Mouse (Mus musculus): Measurements from ENCODE around the gene D930020B18Rik. TPM values are rescaled to one million over a fixed set of nuclear protein-coding genes. Genes with fewer than 3 reads are reported as not detected.

The D930020B18Rik gene
- total and polyA plus RNA-seq, 3 experiments = 0.61 to 0.65 TPM; not detected in 1

GRCm38 (mm10) chr10:121677019-121677418 lies 35.6 kb downstream of the D930020B18Rik start:
- H3K27ac ChIP-seq (ENCODE audit: control insufficient read depth, low read depth, low read length) = no peak overlapping the region
- TF ChIP-seq ZKSCAN1 (IDR thresholded peaks at IDR 0.05; ENCODE audit: low read depth, low read length) = no peak
- no peak for TF ChIP-seq MXI1 (IDR thresholded peaks at IDR 0.05; ENCODE audit: low read depth, low read length)
- TF ChIP-seq MYC (IDR thresholded peaks at IDR 0.05; ENCODE audit: low read depth, low read length) = no peak
- no peak for TF ChIP-seq BHLHE40 (IDR thresholded peaks at IDR 0.05; ENCODE audit: borderline replicate concordance, low read depth, low read length)
- no peak for TF ChIP-seq MAX (IDR thresholded peaks at IDR 0.05; ENCODE audit: low read length)
- no peak for TF ChIP-seq RAD21 (IDR thresholded peaks at IDR 0.05; ENCODE audit: low read depth, low read length)
- TF ChIP-seq CHD2 (IDR thresholded peaks at IDR 0.05; ENCODE audit: low read length) = no peak
- no peak for TF ChIP-seq ETS1 (IDR thresholded peaks at IDR 0.05; ENCODE audit: low read depth, low read length)
- TF ChIP-seq HCFC1 (IDR thresholded peaks at IDR 0.05; ENCODE audit: low read depth, low read length) = no peak
- TF ChIP-seq MAZ (IDR thresholded peaks at IDR 0.05; ENCODE audit: low read depth, low read length) = no peak
- TF ChIP-seq TCF12 (IDR thresholded peaks at IDR 0.05; ENCODE audit: low read depth, low read length) = no peak
- no peak for TF ChIP-seq MYB (IDR thresholded peaks at IDR 0.05; ENCODE audit: low read depth, low read length)
- no peak for TF ChIP-seq SIN3A (IDR thresholded peaks at IDR 0.05; ENCODE audit: low read length)
- no peak for TF ChIP-seq JUND (IDR thresholded peaks at IDR 0.05; ENCODE audit: low read depth, low read length)
- TF ChIP-seq UBTF (IDR thresholded peaks at IDR 0.05; ENCODE audit: borderline replicate concordance, insufficient read depth, low read depth, low read length) = no peak
- no peak for TF ChIP-seq ELF1 (IDR thresholded peaks at IDR 0.05; ENCODE audit: low read depth, low read length)
- TF ChIP-seq NRF1 (IDR thresholded peaks at IDR 0.05; ENCODE audit: insufficient read depth, low read depth, low read length, poor library complexity, severe bottlenecking) = no peak
- TF ChIP-seq CTCF (IDR thresholded peaks at IDR 0.05 in 2 of 3, conservative IDR thresholded peaks at IDR 0.05 in 1 of 3; ENCODE audit: control insufficient read depth in 1 of 3, insufficient read depth in 1 of 3, low read depth in 2 of 3, low read length in 3 of 3, poor library complexity in 1 of 3, severe bottlenecking in 1 of 3) = no peak
- no peak for TF ChIP-seq USF1 (IDR thresholded peaks at IDR 0.05; ENCODE audit: low read depth, low read length)
- TF ChIP-seq KAT2A (conservative IDR thresholded peaks at IDR 0.05; ENCODE audit: low read depth, low read length) = no peak
- no peaks in the 10 kb centered on the region for H3K79me2 ChIP-seq (ENCODE audit: control insufficient read depth, insufficient read depth, low read length, poor library complexity)
- no peak for DNase-seq (ENCODE audit: low read depth, low spot score)
- H3K4me1 ChIP-seq (ENCODE audit: control insufficient read depth in 1 of 2, insufficient read depth in 2 of 2, low read length in 2 of 2) = no peaks in the 10 kb centered on the region
- H3K4me3 ChIP-seq (ENCODE audit: control insufficient read depth in 1 of 2, insufficient read depth in 1 of 2, low read depth in 2 of 2, low read length in 2 of 2) = no peak overlapping the region
- H3K9ac ChIP-seq (ENCODE audit: control insufficient read depth, low read depth, low read length, poor library complexity, severe bottlenecking) = no peak overlapping the region
- H3K36me3 ChIP-seq (ENCODE audit: control insufficient read depth in 1 of 2, insufficient read depth in 2 of 2, low read length in 2 of 2) = no peaks in the 10 kb centered on the region
- H3K27me3 ChIP-seq (ENCODE audit: control insufficient read depth in 1 of 2, insufficient read depth in 2 of 2, low read length in 2 of 2) = no peaks in the 10 kb centered on the region
- H3K9me3 ChIP-seq (replicated peaks; ENCODE audit: insufficient read depth, low read length) = no peaks in the 10 kb centered on the region

DNA sequence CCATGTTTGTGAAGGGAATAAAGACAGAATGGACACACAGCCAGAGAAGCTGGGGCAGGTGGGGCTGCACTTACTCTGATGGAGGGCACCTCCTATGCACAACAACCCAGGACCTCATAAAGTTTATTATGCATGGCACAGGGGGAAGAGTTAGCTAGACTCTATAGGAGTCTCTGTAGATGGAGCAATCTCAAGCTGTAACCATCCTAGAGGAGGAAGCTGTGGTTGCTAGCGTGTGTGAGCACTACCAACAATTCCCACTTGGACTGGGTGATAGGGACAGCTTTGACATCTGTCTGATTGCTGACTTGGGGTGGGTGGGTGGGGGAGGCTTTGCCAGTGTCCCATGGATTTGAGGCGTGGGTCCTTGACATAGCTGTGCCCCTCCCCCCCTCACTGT lies 39.5 kb downstream of the D930020B18Rik start:
- H3K9me3 ChIP-seq (replicated peaks; ENCODE audit: insufficient read depth, low read length) = no peaks in the 10 kb centered on the region
- no peak overlapping the region for H3K27ac ChIP-seq (ENCODE audit: control insufficient read depth, low read depth, low read length)
- no peak overlapping the region for H3K9ac ChIP-seq (ENCODE audit: control insufficient read depth, low read depth, low read length, poor library complexity, severe bottlenecking)
- no peaks in the 10 kb centered on the region for H3K79me2 ChIP-seq (ENCODE audit: control insufficient read depth, insufficient read depth, low read length, poor library complexity)
- no peaks in the 10 kb centered on the region for H3K27me3 ChIP-seq (ENCODE audit: control insufficient read depth in 1 of 2, insufficient read depth in 2 of 2, low read length in 2 of 2)
- H3K4me1 ChIP-seq (ENCODE audit: control insufficient read depth in 1 of 2, insufficient read depth in 2 of 2, low read length in 2 of 2) = no peaks in the 10 kb centered on the region
- TF ChIP-seq ZKSCAN1 (IDR thresholded peaks at IDR 0.05; ENCODE audit: low read depth, low read length) (no peak), ETS1 (IDR thresholded peaks at IDR 0.05; ENCODE audit: low read depth, low read length) (no peak), MAFK (IDR thresholded peaks at IDR 0.05; ENCODE audit: borderline replicate concordance, low read depth, low read length) (no peak), POLR2AphosphoS2 (IDR thresholded peaks at IDR 0.05; ENCODE audit: low read length) (no peak), BHLHE40 (IDR thresholded peaks at IDR 0.05; ENCODE audit: borderline replicate concordance, low read depth, low read length) (no peak), GABPA (IDR thresholded peaks at IDR 0.05; ENCODE audit: low read depth, low read length) (no peak), MAX (IDR thresholded peaks at IDR 0.05; ENCODE audit: low read length) (no peak), RAD21 (IDR thresholded peaks at IDR 0.05; ENCODE audit: low read depth, low read length) (no peak), MAZ (IDR thresholded peaks at IDR 0.05; ENCODE audit: low read depth, low read length) (no peak), NRF1 (IDR thresholded peaks at IDR 0.05; ENCODE audit: insufficient read depth, low read depth, low read length, poor library complexity, severe bottlenecking) (no peak), MYB (IDR thresholded peaks at IDR 0.05; ENCODE audit: low read depth, low read length) (no peak), CHD1 (IDR thresholded peaks at IDR 0.05; ENCODE audit: low read depth, low read length) (no peak), E2F4 (IDR thresholded peaks at IDR 0.05; ENCODE audit: borderline replicate concordance, low read depth, low read length) (no peak)
- H3K4me3 ChIP-seq (ENCODE audit: control insufficient read depth in 1 of 2, insufficient read depth in 1 of 2, low read depth in 2 of 2, low read length in 2 of 2) = no peak overlapping the region
- no peaks in the 10 kb centered on the region for H3K36me3 ChIP-seq (ENCODE audit: control insufficient read depth in 1 of 2, insufficient read depth in 2 of 2, low read length in 2 of 2)
- no peak for DNase-seq (ENCODE audit: low read depth, low spot score)
